Mouse (Mus musculus) heart, adult 8-10 months (tissue): Measurements from ENCODE around the gene Rhobtb1. TPM values are rescaled to one million over a fixed set of nuclear protein-coding genes. Genes with fewer than 3 reads are reported as not detected.

Experiments used
- DNase-seq: peaks from one replicate; pipeline ENCODE4 v3.0.0; 2022; ENCODE audit warnings: low spot score
- total RNA-seq, 4 experiments: library from RNA; stranded (reverse); gene quantifications; 2 replicates each; pipeline ENCODE4 v1.2.4; 2022

Rhobtb1 gene
- total RNA-seq: 100 to 1,000 TPM; 141 to 253 (median 172) TPM

DNA sequence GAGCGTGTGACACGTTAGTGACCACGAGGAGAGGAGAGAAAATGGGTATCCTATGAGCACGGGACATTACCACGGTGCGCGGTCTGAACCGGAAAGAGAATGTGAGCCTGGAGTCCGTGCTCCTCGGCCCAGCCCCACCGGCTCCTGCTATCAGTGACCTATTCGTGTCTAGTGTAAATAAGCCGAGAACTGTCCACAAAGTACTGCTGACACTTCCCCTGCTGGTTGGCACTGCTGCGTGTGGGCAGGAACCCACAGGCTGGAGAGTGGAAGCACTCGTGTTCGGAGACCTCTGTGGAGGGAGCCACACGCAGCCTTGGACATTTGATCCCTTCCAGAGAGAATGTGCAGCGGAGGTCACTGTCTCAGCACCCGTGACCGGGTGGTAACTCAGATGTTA lies at the start of gene Rhobtb1:
Rhobtb1 (plus strand) TSS at position 390 of the 400 bp plus-strand sequence.
- no peak for DNase-seq

GRCm38 (mm10) chr10:69101988-69102387 lies 49.2 kb upstream of the Rhobtb1 start:
- no peak for DNase-seq

- DNase-seq: no peak
Observed at GRCm38 (mm10) chr10:69104143-69104882, 46.9 kb upstream of the Rhobtb1 start.

- no peak for DNase-seq
Observed at GRCm38 (mm10) chr10:69104883-69105225, 46.4 kb upstream of the Rhobtb1 start.

GRCm38 (mm10) chr10:69106796-69107195 lies 44.4 kb upstream of the Rhobtb1 start:
- DNase-seq: no peak

DNA sequence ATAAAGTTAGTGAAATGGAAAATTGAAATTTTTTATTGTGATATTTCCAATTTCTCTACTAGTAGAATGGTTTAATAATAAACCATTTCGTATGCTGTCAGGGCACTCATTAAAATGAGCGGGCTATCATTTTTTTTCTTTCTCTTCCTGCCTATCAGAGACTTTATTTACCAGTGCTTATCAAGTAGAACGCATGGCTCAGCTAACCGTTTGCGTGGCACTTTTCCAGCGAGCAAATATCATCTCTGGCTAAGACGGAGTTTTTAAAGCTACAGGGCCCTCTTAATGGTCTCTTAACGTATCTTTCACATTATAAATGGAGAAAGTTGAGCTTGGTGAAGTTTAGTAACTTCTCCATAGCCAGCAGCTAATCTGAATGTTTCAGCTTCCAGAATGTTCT lies 44.0 kb upstream of the Rhobtb1 start:
- DNase-seq: peak; percentile 13

GRCm38 (mm10) chr10:69114384-69114783 lies 36.9 kb upstream of the Rhobtb1 start:
- DNase-seq: no peak

DNA sequence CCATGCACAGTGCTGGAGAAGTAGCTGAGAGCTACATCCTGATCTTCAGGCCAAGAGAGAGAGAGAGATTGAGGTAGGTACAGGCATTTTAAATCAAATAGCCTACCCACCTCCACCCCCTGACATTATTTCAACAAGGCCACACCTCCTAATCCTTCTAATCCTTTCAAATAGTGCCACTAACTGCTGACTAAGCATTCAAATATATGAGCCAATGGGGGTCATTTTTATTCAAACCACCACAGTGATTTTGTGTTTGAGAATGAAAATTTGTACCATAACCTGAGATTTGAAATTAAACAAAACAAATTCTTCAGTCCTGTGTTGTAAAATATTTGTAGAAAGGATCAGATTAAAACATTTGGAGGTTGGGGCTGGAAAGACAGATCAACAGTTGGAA lies 33.2 kb upstream of the Rhobtb1 start:
- DNase-seq: no peak

DNA sequence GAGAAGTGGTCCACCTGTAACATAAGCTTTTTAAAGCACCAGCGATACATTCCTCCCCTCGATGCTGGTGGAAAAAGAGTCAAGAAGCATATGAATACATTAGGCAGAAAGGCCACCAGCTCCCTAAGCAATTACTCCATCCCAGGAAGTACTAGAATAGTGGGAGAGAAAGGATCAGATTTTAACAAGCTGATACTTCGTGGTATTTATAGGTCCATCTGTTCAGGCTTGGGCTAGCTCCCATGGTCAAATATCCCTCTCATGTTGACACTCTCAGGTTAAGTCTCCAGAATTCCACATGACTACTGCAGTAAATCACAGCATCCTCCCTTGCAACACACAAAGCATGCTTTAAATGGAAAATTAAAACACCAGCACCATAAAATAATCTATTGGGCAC lies 32.3 kb upstream of the Rhobtb1 start:
- DNase-seq: no peak

DNA sequence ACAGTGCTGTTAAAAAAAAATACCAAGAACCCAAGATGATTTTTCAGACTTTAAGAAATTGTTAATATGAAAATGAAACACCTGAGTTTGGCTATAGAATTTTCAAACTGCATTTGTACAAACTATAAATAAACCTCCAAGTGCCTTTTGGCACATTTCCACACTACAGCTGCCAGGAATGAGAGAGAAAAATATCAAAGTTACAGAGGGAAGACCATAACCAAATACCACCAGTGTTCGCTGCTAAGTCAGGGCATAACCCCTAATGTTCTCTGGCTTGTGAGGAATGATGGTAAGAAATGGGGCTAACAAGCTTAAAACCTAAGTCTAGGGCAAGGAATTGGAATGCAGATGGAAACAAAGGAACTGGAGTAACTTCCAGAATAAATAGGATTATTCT lies 31.8 kb upstream of the Rhobtb1 start:
- no peak for DNase-seq

- DNase-seq: no peak
Observed at GRCm38 (mm10) chr10:69126546-69126945, 24.7 kb upstream of the Rhobtb1 start.

DNA sequence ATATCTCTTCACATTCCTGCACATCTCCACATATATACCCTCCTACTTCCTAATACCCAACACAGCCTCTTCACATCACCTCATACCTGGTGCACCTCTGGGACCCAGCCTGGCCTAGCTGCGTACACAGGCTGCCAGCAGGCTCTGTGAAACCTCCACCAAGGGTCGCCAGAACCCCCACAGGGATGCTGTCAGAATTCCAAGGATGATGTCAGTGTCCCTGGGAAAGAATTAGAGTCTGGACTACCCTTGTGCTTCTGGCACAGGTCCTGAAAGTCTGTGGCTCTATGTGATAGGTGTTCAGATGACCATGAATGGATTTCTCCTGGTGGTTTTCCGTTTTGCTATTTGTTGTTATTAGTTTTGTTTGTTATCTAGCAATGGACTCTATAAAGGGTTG lies 22.7 kb upstream of the Rhobtb1 start:
- no peak for DNase-seq

- DNase-seq: no peak
Observed at GRCm38 (mm10) chr10:69130613-69131012, 20.6 kb upstream of the Rhobtb1 start.

GRCm38 (mm10) chr10:69134356-69134755 lies 16.9 kb upstream of the Rhobtb1 start:
- DNase-seq: no peak

GRCm38 (mm10) chr10:69136241-69136828 lies 14.9 kb upstream of the Rhobtb1 start:
- DNase-seq: no peak

DNA sequence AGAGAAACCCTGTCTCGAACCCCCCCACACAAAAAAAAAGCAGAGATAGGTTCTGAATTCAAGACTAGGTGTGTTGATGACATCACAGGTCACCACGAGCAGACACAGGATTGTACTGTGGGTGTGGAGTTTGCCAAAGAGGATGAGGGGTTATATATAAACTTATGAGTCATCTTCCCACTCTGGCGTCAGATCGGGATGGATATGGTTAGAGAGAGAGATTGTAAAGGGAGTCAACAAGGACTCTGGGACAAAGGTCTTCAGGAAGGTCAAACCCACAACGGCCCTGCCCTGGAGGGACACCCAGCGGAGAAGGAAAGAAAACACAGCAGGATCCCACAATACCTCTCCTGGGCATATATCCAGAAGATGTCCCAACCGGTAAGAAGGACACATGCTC lies 2.0 kb upstream of the Rhobtb1 start:
- no peak for DNase-seq

DNA sequence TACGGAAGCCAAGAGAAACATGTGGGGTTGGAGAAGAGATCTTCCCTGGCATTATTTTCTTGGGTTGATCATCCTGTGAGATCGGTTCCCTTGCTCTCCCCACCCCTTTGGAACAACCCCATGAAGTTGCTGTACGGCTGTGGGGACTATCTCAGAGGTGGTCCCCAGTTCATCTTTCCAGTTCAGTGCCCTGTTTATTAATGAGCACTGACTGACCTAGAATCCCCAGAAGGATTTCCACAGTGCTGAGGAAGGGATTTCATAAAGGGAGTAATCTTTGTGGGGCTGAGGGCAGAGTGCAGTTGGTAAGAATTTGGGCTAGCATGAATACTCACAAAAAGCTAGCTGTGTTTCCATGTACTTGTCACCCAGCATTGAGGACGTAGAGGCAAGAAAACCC lies 1.7 kb downstream of the Rhobtb1 start:
- DNase-seq: no peak

GRCm38 (mm10) chr10:69155428-69156175 lies 4.4 kb downstream of the Rhobtb1 start:
- DNase-seq: no peak

DNA sequence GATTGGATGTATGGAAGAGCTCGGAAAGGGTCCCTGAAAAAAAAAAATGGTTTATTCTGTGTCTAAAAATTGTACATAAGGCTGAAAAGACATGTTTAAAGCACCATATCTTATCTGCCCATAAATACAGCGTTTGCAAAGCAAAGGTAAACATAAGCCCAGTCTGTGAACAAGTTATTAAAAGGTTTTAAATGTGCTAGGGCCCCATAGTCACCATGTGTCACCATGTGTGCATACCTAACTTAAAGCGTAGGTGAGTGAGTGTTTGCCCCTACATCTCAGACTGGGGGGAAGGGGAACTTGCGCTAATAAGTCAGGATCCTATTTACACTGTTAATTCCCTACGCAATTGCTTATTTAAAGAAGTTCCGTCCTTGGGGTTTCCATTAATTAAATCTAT lies 5.2 kb downstream of the Rhobtb1 start:
- DNase-seq: no peak

GRCm38 (mm10) chr10:69157471-69157870 lies 6.2 kb downstream of the Rhobtb1 start:
- no peak for DNase-seq

DNA sequence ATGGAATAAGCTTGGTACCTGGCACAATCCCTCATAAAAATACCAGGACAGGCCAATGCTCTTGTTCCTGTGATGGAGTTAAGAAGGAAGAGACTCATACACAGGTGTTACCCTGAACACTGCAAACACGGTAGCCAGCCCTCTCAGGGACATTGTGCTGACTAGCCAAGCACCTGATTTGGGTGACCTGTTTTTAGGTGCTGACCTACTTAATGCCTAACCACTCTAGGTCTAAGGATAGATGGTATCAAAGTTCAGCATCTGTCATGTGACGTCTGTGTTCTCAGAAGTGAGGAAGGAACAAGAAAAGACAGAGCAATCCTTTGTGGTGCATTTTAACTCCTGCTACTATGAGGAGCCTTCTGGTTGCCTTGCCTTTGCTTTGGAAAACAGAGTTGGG lies 9.6 kb downstream of the Rhobtb1 start:
- no peak for DNase-seq

- no peak for DNase-seq
Observed at GRCm38 (mm10) chr10:69161503-69161902, 10.3 kb downstream of the Rhobtb1 start.

GRCm38 (mm10) chr10:69162577-69162976 lies 11.3 kb downstream of the Rhobtb1 start:
- no peak for DNase-seq
